Mouse (Mus musculus) MEL-GATA-1-ER (cell line): Measurements from ENCODE around the gene Actr3b.
"Not testable (repeated sequence)": the region's sequence is repeated elsewhere in the genome, so short reads cannot be mapped to it uniquely, and the experiment has no call there.

ENCODE experiments used
- DNase-seq: peaks from one replicate; pipeline ENCODE4 v3.0.0-alpha.2; 2012; ENCODE audit warnings: low read depth; ENCODE audit errors: extremely low read depth

The Actr3b gene

GRCm38 (mm10) chr5:25759460-25760409 lies at the start of gene Actr3b:
TSS of gene Actr3b (plus strand) at chr5:25759997.
- DNase-seq: peak; percentile 88

GRCm38 (mm10) chr5:25713001-25713706 lies 46.6 kb upstream of the Actr3b start:
- not testable (repeated sequence) for DNase-seq

- DNase-seq: no peak
Observed at GRCm38 (mm10) chr5:25719390-25719789, 40.4 kb upstream of the Actr3b start.

- no peak for DNase-seq
Observed at GRCm38 (mm10) chr5:25723016-25723415, 36.8 kb upstream of the Actr3b start.

- DNase-seq: no peak
Observed at GRCm38 (mm10) chr5:25724134-25724675, 35.6 kb upstream of the Actr3b start.

GRCm38 (mm10) chr5:25734318-25734717 lies 25.5 kb upstream of the Actr3b start:
- DNase-seq: no peak

- DNase-seq: no peak
Observed at GRCm38 (mm10) chr5:25735861-25736260, 23.9 kb upstream of the Actr3b start.

GRCm38 (mm10) chr5:25738448-25738847 lies 21.3 kb upstream of the Actr3b start:
- DNase-seq: no peak

- DNase-seq: not testable (repeated sequence)
Observed at GRCm38 (mm10) chr5:25738902-25739301, 20.9 kb upstream of the Actr3b start.

GRCm38 (mm10) chr5:25747904-25748303 lies 11.9 kb upstream of the Actr3b start:
- DNase-seq: no peak

GRCm38 (mm10) chr5:25748613-25749012 lies 11.2 kb upstream of the Actr3b start:
- no peak for DNase-seq

- no peak for DNase-seq
Observed at GRCm38 (mm10) chr5:25751552-25751951, 8.2 kb upstream of the Actr3b start.

- no peak for DNase-seq
Observed at GRCm38 (mm10) chr5:25752862-25753261, 6.9 kb upstream of the Actr3b start.

GRCm38 (mm10) chr5:25753556-25754235 lies 6.1 kb upstream of the Actr3b start:
- DNase-seq: no peak

- DNase-seq: peak; percentile 39
Observed at GRCm38 (mm10) chr5:25754236-25754766, 5.5 kb upstream of the Actr3b start.

- DNase-seq: peak; percentile 29
Observed at GRCm38 (mm10) chr5:25760410-25760832, 624 bp downstream of the Actr3b start.

GRCm38 (mm10) chr5:25760871-25761270 lies 1.1 kb downstream of the Actr3b start:
- DNase-seq: no peak

- DNase-seq: no peak
Observed at GRCm38 (mm10) chr5:25761850-25762249, 2.1 kb downstream of the Actr3b start.

GRCm38 (mm10) chr5:25769006-25769405 lies 9.2 kb downstream of the Actr3b start:
- no peak for DNase-seq

GRCm38 (mm10) chr5:25769406-25769805 lies 9.6 kb downstream of the Actr3b start:
- DNase-seq: no peak

GRCm38 (mm10) chr5:25772456-25772855 lies 12.7 kb downstream of the Actr3b start:
- no peak for DNase-seq
